10 mouse cellular contexts compared by ENCODE assay signal in the genomic region with DNA sequence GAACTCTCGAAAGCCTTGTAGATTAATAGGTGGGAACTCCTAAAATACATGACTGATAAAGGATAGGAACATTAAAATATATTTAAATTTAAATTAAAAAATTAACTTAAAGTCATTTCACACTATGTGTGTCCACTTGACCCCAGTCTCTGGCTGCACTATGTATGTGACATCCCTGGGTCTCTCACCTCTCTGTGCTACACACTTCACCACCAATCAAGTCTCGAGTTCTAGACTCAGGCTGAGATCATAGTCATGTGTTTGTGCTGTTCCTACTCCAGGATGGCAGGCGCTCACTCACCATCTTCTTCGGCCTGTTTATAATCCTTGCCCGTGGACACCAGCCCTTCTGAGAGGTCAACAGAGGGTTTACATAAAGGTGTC. TPM values are rescaled to one million over a fixed set of nuclear protein-coding genes. Genes with fewer than 3 reads are reported as not detected.
A peak's percentile ranks its signal among the peaks of the same experiment; 100 is the strongest.
DNase-seq lines count a peak whose midpoint lies in the region; ATAC-seq and TF ChIP-seq lines count a peak whose summit lies in the region.
"Had no signal": no experiment of that assay in that cellular context is flagged by ENCODE, and none has a peak within 500 bp of the region (broad histone marks: within the 10 kb centered on the region; RNA-seq: fewer than 3 reads in every experiment).

No protein-coding gene starts in this region.

- H3K27ac ChIP-seq in forebrain, embryonic 15.5 days (replicated peaks), result no peak overlapping the region
- no peak overlapping the region for H3K27ac ChIP-seq in forebrain, embryonic 10.5 days
- no peak overlapping the region for H3K27ac ChIP-seq in layer of hippocampus, adult 2 months
- H3K27ac ChIP-seq in intestine, embryonic 15.5 days, result no peak overlapping the region
- no peak overlapping the region for H3K27ac ChIP-seq in intestine, embryonic 16.5 days (ENCODE audit: low read length)
- H3K27ac ChIP-seq: embryonic facial prominence, embryonic 10.5 days; heart, embryonic 10.5 days; hindbrain, embryonic 13.5 days had no signal

- H3K4me1 ChIP-seq in forebrain, embryonic 15.5 days, result peaks cover 17% of the 10 kb centered on the region
- H3K4me1 ChIP-seq in forebrain, embryonic 10.5 days, result peaks cover 32% of the 10 kb centered on the region
- peaks cover 8% of the 10 kb centered on the region for H3K4me1 ChIP-seq in intestine, embryonic 15.5 days (replicated peaks)
- H3K4me1 ChIP-seq in intestine, embryonic 16.5 days (ENCODE audit: control insufficient read depth, insufficient read depth, low read length), result peaks cover 5% of the 10 kb centered on the region

- H3K9me3 ChIP-seq in forebrain, embryonic 15.5 days, result no peaks in the 10 kb centered on the region
- no peaks in the 10 kb centered on the region for H3K9me3 ChIP-seq in forebrain, embryonic 10.5 days
- H3K9me3 ChIP-seq in intestine, embryonic 15.5 days, result no peaks in the 10 kb centered on the region
- no peaks in the 10 kb centered on the region for H3K9me3 ChIP-seq in intestine, embryonic 16.5 days (ENCODE audit: control insufficient read depth, low read length)
- H3K9me3 ChIP-seq: embryonic facial prominence, embryonic 10.5 days; heart, embryonic 10.5 days; hindbrain, embryonic 13.5 days had no signal

- H3K9ac ChIP-seq in forebrain, embryonic 15.5 days (replicated peaks), result no peak overlapping the region
- H3K9ac ChIP-seq in intestine, embryonic 15.5 days, result no peak overlapping the region
- H3K9ac ChIP-seq in intestine, embryonic 16.5 days (ENCODE audit: low read depth, low read length), result no peak overlapping the region
- H3K9ac ChIP-seq: hindbrain, embryonic 13.5 days had no signal

- 0 out of 2 replicates have a peak, but pooled peaks have one; percentile 51 for ATAC-seq in forebrain, embryonic 15.5 days (replicated peaks)
- ATAC-seq in intestine, embryonic 15.5 days, result 0 out of 2 replicates have a peak, but pooled peaks have one; percentile 53
- ATAC-seq in intestine, embryonic 16.5 days, result peak; percentile 27; the same call in 1 of the 2 replicates

- H3K36me3 ChIP-seq in forebrain, embryonic 15.5 days, result no peaks in the 10 kb centered on the region
- H3K36me3 ChIP-seq in forebrain, embryonic 10.5 days (replicated peaks), result no peaks in the 10 kb centered on the region
- no peaks in the 10 kb centered on the region for H3K36me3 ChIP-seq in intestine, embryonic 15.5 days
- H3K36me3 ChIP-seq in intestine, embryonic 16.5 days (ENCODE audit: control insufficient read depth, insufficient read depth, low read length), result no peaks in the 10 kb centered on the region
- H3K36me3 ChIP-seq: embryonic facial prominence, embryonic 10.5 days; heart, embryonic 10.5 days; hindbrain, embryonic 13.5 days had no signal

- no peak for DNase-seq in forebrain, embryonic 10.5 days (ENCODE audit: extremely low spot score, low spot score)
- DNase-seq in layer of hippocampus, adult 2 months (ENCODE audit: low spot score in 2 of 2), result no peak
- DNase-seq in layer of hippocampus, postnatal 36 days, result no peak
- DNase-seq in ovary, adult 18-20 months (ENCODE audit: low spot score), result no peak

- H3K4me3 ChIP-seq in forebrain, embryonic 15.5 days, result no peak overlapping the region
- H3K4me3 ChIP-seq in forebrain, embryonic 10.5 days, result no peak overlapping the region
- no peak overlapping the region for H3K4me3 ChIP-seq in layer of hippocampus, adult 2 months
- no peak overlapping the region for H3K4me3 ChIP-seq in intestine, embryonic 15.5 days (replicated peaks)
- H3K4me3 ChIP-seq in intestine, embryonic 16.5 days (ENCODE audit: low read length), result no peak overlapping the region
- H3K4me3 ChIP-seq: embryonic facial prominence, embryonic 10.5 days; heart, embryonic 10.5 days; hindbrain, embryonic 13.5 days had no signal

- H3K27me3 ChIP-seq in forebrain, embryonic 15.5 days, result no peaks in the 10 kb centered on the region
- no peaks in the 10 kb centered on the region for H3K27me3 ChIP-seq in forebrain, embryonic 10.5 days (ENCODE audit: poor library complexity, severe bottlenecking)
- H3K27me3 ChIP-seq in intestine, embryonic 15.5 days (replicated peaks), result no peaks in the 10 kb centered on the region
- H3K27me3 ChIP-seq in intestine, embryonic 16.5 days (replicated peaks; ENCODE audit: control insufficient read depth, insufficient read depth, low read length), result no peaks in the 10 kb centered on the region
- H3K27me3 ChIP-seq: hindbrain, embryonic 13.5 days had no signal

- 77% methylated on average over 5 of the region's 5 CpGs for WGBS in forebrain, embryonic 15.5 days
- WGBS in forebrain, embryonic 10.5 days, result 77% methylated on average over 5 of the region's 5 CpGs
- 65% methylated on average over 5 of the region's 5 CpGs for WGBS in intestine, embryonic 15.5 days
- 68% methylated on average over 5 of the region's 5 CpGs for WGBS in intestine, embryonic 16.5 days

- TF ChIP-seq CTCF in layer of hippocampus, adult 2 months (conservative IDR thresholded peaks at IDR 0.05), result peak; percentile 4; the same call in 1 of the 2 replicates

- H3K4me2 ChIP-seq in forebrain, embryonic 15.5 days (replicated peaks), result no peak overlapping the region
- no peak overlapping the region for H3K4me2 ChIP-seq in intestine, embryonic 15.5 days (replicated peaks)
- H3K4me2 ChIP-seq in intestine, embryonic 16.5 days (ENCODE audit: low read depth, low read length), result no peak overlapping the region

RNA-seq across cellular contexts. Expression of a gene that starts 41.5 kb away (rescaled TPM):
- 111 and 113 TPM in 2 replicates for polyA plus RNA-seq in forebrain, embryonic 15.5 days (2015; fragmentation: Nextera tagmentation; extraction: Ambion mirVana)
- 51.4 and 52.7 TPM in 2 replicates for polyA plus RNA-seq in forebrain, embryonic 10.5 days (2016; fragmentation: Nextera tagmentation; extraction: Ambion mirVana)
- 10 to 100 TPM; 64.7 to 67.6 TPM for total RNA-seq in layer of hippocampus, adult 2 months (2021)
- total RNA-seq in layer of hippocampus, postnatal 36 days (2021), result 10 to 100 TPM; 59.1 to 63.3 TPM
- 46.2 and 47.0 TPM in 2 replicates for polyA plus RNA-seq in intestine, embryonic 15.5 days (2015; fragmentation: Nextera tagmentation; extraction: Ambion mirVana)
- 35.9 and 37.4 TPM in 2 replicates for polyA plus RNA-seq in intestine, embryonic 16.5 days (2015; fragmentation: Nextera tagmentation; extraction: Ambion mirVana)
